Mouse (Mus musculus) embryonic facial prominence, embryonic 13.5 days (tissue): ENCODE data around the gene Serpinb2. TPM values are rescaled to one million over a fixed set of nuclear protein-coding genes. Genes with fewer than 3 reads are reported as not detected.

Experiments
- ATAC-seq: fragments of 200-750 bp; cut with Nextera tagmentation; 2 replicates; pipeline ENCODE4 v1.8.0; 2017; ENCODE audit warnings: low read depth; ENCODE audit not compliant: insufficient number of reproducible peaks, insufficient read depth, low FRiP score, low TSS enrichment
- H3K27ac ChIP-seq: fragments of 300-500 bp; sonication (generic); 2 replicates; pipeline ENCODE4 v1.5.1; 2015; ENCODE audit warnings: moderate library complexity, mild to moderate bottlenecking, inconsistent platforms
- H3K27me3 ChIP-seq: fragments of 300-500 bp; sonication (generic); 2 replicates; pipeline ENCODE4 v1.6.1; 2015; ENCODE audit warnings: mild to moderate bottlenecking, inconsistent platforms
- H3K36me3 ChIP-seq: fragments of 300-500 bp; sonication (generic); 2 replicates; pipeline ENCODE4 v1.6.1; 2015; ENCODE audit warnings: mild to moderate bottlenecking, inconsistent platforms
- H3K4me1 ChIP-seq: fragments of 300-500 bp; sonication (generic); 2 replicates; pipeline ENCODE4 v1.6.1; 2015; ENCODE audit warnings: inconsistent platforms
- H3K4me2 ChIP-seq: fragments of 300-500 bp; sonication (generic); 2 replicates; pipeline ENCODE4 v1.6.1; 2015; ENCODE audit warnings: moderate library complexity, mild to moderate bottlenecking, inconsistent platforms
- H3K4me3 ChIP-seq: fragments of 300-500 bp; sonication (generic); 2 replicates; pipeline ENCODE4 v1.5.1; 2015; ENCODE audit warnings: mild to moderate bottlenecking, inconsistent platforms
- H3K9ac ChIP-seq: fragments of 300-500 bp; sonication (generic); 2 replicates; pipeline ENCODE4 v1.6.1; 2015; ENCODE audit warnings: mild to moderate bottlenecking, inconsistent platforms
- H3K9me3 ChIP-seq: fragments of 300-500 bp; sonication (generic); 2 replicates; pipeline ENCODE4 v1.6.1; 2016; ENCODE audit warnings: inconsistent platforms
- WGBS: fragments of 180-500 bp; shearing (Covaris S2); methylation state at CpG from one replicate; pipeline ENCODE4 v1.1.7; 2015; ENCODE audit warnings: mixed read lengths; 5-methylcytosine and 5-hydroxymethylcytosine counted together
- polyA plus RNA-seq: library from polyadenylated mRNA; unstranded; fragments of >200 nt; fragmentation: Nextera tagmentation; extraction: Ambion mirVana; gene quantifications from 2 replicates; pipeline ENCODE4 v1.2.1, GENCODE M21; 2015

Serpinb2 gene
- polyA plus RNA-seq, 1 experiment from 2014 or later = 1.6 TPM

DNA sequence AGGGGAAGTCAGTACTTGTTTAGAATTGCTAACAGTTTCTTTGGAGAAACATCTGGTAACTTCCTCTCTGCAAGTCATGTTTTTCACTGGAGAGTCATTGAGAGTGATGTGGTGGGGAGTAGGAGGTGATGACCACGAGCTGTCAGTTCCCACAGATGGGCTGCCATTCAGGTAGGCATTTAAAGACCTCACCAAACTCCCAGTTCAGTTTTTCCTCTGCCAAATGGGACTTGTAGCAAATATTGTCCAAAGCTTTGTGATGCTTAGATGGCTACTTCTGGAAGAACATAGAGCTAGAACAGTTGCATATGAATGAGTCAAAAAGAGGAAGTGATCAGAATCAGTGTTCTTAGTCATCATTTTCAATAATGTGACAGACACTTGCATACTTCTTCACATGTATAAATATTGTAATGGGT is 72.7 kb downstream of the Serpinb2 start:
- Histone ChIP-seq H3K4me3 (no peak overlapping the region), H3K4me2 (no peak overlapping the region), H3K36me3 (no peaks in the 10 kb centered on the region), H3K27me3 (no peaks in the 10 kb centered on the region), H3K27ac (no peak overlapping the region), H3K9me3 (no peaks in the 10 kb centered on the region), H3K9ac (no peak overlapping the region), H3K4me1 (no peaks in the 10 kb centered on the region)
- WGBS = 41% methylated on average over 1 of the region's 1 CpGs
- no peak for ATAC-seq

DNA sequence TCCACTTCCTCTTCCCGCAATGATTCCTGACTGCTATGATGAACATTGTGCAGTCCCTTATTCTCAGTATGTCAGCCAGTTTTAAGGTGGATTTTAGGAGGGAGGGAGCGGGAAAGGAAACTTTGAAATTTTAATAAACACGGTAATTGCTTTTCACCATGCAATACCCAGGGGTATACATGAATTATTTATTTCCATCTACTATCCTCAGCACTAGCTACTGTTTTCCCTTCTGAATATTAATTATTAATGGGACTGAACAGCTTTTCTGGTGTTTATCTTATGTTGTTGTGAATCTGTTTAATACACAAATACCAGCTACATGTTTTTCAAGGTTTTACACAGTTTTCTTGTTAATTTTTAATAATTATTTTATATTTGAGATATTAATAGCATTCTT is 73.7 kb downstream of the Serpinb2 start:
- no peaks in the 10 kb centered on the region for H3K36me3 ChIP-seq
- no peak overlapping the region for H3K9ac ChIP-seq
- no peaks in the 10 kb centered on the region for H3K27me3 ChIP-seq
- 87% methylated on average over 3 of the region's 3 CpGs for WGBS
- H3K4me2 ChIP-seq = no peak overlapping the region
- no peaks in the 10 kb centered on the region for H3K9me3 ChIP-seq
- no peak for ATAC-seq
- H3K4me3 ChIP-seq = no peak overlapping the region
- no peak overlapping the region for H3K27ac ChIP-seq
- peaks cover 5% of the 10 kb centered on the region for H3K4me1 ChIP-seq

Other genes starting within 250 kb of the Serpinb2 start
- gene Serpinb3b, start 233.1 kb upstream of the Serpinb2 start, polyA plus RNA-seq = 0.25 and 0.32 TPM in 2 replicates
- gene Serpinb3c, start 233.1 kb upstream of the Serpinb2 start, polyA plus RNA-seq = 1.0 TPM in 2 replicates
- gene Serpinb11, start 150.2 kb upstream of the Serpinb2 start, polyA plus RNA-seq = 3.5 and 5.1 TPM in 2 replicates
- 4.6 and 7.9 TPM in 2 replicates for gene Serpinb7, start 111.8 kb upstream of the Serpinb2 start, polyA plus RNA-seq
- gene Serpinb8, start 78.6 kb downstream of the Serpinb2 start, polyA plus RNA-seq = 3.5 and 3.6 TPM in 2 replicates